Mouse (Mus musculus): Measurements from ENCODE around the gene Ephb3. TPM values are rescaled to one million over a fixed set of nuclear protein-coding genes. Genes with fewer than 3 reads are reported as not detected.

The Ephb3 gene
- polyA plus RNA-seq, 1 experiment from 2014 or later = 21.8 TPM

- ATAC-seq (ENCODE audit: insufficient read depth, low FRiP score, low read depth) = peak; percentile 21; the same call in 1 of the 2 replicates
- H3K36me3 ChIP-seq = no peaks in the 10 kb centered on the region
- no peak overlapping the region for H3K4me2 ChIP-seq
- H3K9ac ChIP-seq = no peak overlapping the region
- H3K27me3 ChIP-seq (replicated peaks) = no peaks in the 10 kb centered on the region
- H3K27ac ChIP-seq = no peak overlapping the region
- H3K4me3 ChIP-seq (replicated peaks) = no peak overlapping the region
- H3K9me3 ChIP-seq = no peaks in the 10 kb centered on the region
- 25% methylated on average over 7 of the region's 7 CpGs for WGBS
- no peaks in the 10 kb centered on the region for H3K4me1 ChIP-seq
Measured at GRCm38 (mm10) chr16:21192509-21193354, 11.8 kb upstream of the Ephb3 start.

DNA sequence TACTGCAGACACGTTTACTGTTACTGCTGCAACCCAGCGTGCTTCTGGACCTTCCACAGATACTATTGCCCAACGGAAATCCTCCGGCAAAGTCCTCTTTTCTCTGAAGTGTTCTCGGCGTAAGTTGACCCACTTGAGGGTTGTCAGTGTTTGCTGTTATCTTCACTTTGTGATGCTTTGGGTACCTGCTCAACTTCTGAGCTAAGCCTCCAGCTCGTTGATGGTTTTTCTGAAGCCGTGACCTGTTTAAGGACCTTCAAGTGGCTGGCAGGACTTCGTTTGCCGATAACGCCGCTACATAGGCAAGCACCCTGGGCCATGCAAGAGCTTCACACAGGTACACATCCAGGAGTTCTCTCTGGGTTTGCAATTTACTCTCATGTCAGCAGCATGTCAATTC, 10.4 kb upstream of the Ephb3 start:
- no peaks in the 10 kb centered on the region for H3K36me3 ChIP-seq
- no peaks in the 10 kb centered on the region for H3K4me1 ChIP-seq
- WGBS = 82% methylated on average over 12 of the region's 12 CpGs
- H3K9ac ChIP-seq = no peak overlapping the region
- no peak overlapping the region for H3K4me2 ChIP-seq
- H3K27ac ChIP-seq = no peak overlapping the region
- no peaks in the 10 kb centered on the region for H3K9me3 ChIP-seq
- no peak overlapping the region for H3K4me3 ChIP-seq (replicated peaks)
- no peaks in the 10 kb centered on the region for H3K27me3 ChIP-seq (replicated peaks)
- ATAC-seq (ENCODE audit: insufficient read depth, low FRiP score, low read depth) = no peak

GRCm38 (mm10) chr16:21195260-21195866, 9.2 kb upstream of the Ephb3 start:
- Histone ChIP-seq H3K27me3 (replicated peaks) (no peaks in the 10 kb centered on the region), H3K9me3 (no peaks in the 10 kb centered on the region)

DNA sequence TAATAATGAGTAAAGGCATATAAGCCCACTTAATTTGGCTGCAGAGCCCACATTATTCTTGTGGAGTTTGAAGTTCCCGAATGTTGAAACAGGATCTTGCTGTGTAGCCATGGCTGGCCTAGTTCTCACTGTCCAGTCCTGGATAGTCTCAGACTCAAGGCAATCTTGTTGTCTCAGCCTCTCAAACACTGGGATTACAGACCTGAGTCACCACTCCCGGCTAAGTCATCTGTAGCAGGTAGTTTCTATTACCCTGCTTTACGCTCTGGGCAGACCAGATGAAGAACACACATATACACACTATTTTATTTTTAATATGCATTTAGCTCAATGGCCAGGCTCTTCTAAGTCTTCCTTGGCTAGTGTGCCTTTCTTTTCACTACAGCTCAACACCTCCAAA, 8.0 kb upstream of the Ephb3 start:
- Histone ChIP-seq H3K9me3 (no peaks in the 10 kb centered on the region), H3K27me3 (replicated peaks) (no peaks in the 10 kb centered on the region), H3K36me3 (no peaks in the 10 kb centered on the region), H3K4me1 (no peaks in the 10 kb centered on the region), H3K27ac (no peak overlapping the region), H3K4me2 (no peak overlapping the region), H3K9ac (no peak overlapping the region), H3K4me3 (replicated peaks) (no peak overlapping the region)
- 82% methylated on average over 3 of the region's 3 CpGs for WGBS
- ATAC-seq (ENCODE audit: insufficient read depth, low FRiP score, low read depth) = no peak

More at GRCm38 (mm10) chr16:21195260-21195866, 9.2 kb upstream of the Ephb3 start:
- Histone ChIP-seq H3K27ac (no peak overlapping the region), H3K4me2 (no peak overlapping the region), H3K4me3 (replicated peaks) (no peak overlapping the region), H3K9ac (no peak overlapping the region), H3K36me3 (no peaks in the 10 kb centered on the region), H3K4me1 (no peaks in the 10 kb centered on the region)
- WGBS = 72% methylated on average over 8 of the region's 8 CpGs
- ATAC-seq (ENCODE audit: insufficient read depth, low FRiP score, low read depth) = no peak

DNA sequence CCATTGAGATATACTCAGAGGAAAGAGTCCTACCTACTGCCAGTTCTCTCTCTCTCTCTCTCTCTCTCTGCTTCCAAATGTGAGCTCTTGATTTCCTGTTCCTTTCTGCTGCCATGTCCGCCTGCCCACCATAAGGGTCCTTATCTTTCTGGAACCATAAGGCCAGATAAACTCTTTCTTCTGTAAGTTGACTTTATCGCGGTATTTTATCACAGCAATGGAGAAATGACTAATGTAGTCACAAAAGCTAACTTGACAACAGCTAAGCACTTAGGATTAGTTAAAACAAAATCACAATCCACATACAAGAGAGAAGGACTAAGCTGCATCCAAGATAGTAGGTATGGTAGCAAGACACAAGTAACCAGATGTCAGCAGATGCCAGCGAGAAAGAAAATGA, 7.0 kb upstream of the Ephb3 start:
- ATAC-seq (ENCODE audit: insufficient read depth, low FRiP score, low read depth) = no peak
- Histone ChIP-seq H3K9me3 (no peaks in the 10 kb centered on the region), H3K4me1 (no peaks in the 10 kb centered on the region), H3K4me3 (replicated peaks) (no peak overlapping the region), H3K27me3 (replicated peaks) (no peaks in the 10 kb centered on the region), H3K36me3 (no peaks in the 10 kb centered on the region), H3K27ac (no peak overlapping the region), H3K4me2 (no peak overlapping the region), H3K9ac (no peak overlapping the region)
- 72% methylated on average over 4 of the region's 4 CpGs for WGBS

- no peak overlapping the region for H3K9ac ChIP-seq
- no peak overlapping the region for H3K4me3 ChIP-seq (replicated peaks)
- H3K36me3 ChIP-seq = no peaks in the 10 kb centered on the region
- no peak overlapping the region for H3K4me2 ChIP-seq
- no peak overlapping the region for H3K27ac ChIP-seq
- WGBS = 84% methylated on average over 7 of the region's 7 CpGs
- H3K27me3 ChIP-seq (replicated peaks) = no peaks in the 10 kb centered on the region
- ATAC-seq (ENCODE audit: insufficient read depth, low FRiP score, low read depth) = no peak
- H3K4me1 ChIP-seq = no peaks in the 10 kb centered on the region
- H3K9me3 ChIP-seq = no peaks in the 10 kb centered on the region
Measured at GRCm38 (mm10) chr16:21198006-21198405, 6.5 kb upstream of the Ephb3 start.

- Histone ChIP-seq H3K27ac (no peak overlapping the region), H3K9ac (no peak overlapping the region), H3K27me3 (replicated peaks) (no peaks in the 10 kb centered on the region), H3K36me3 (no peaks in the 10 kb centered on the region), H3K9me3 (no peaks in the 10 kb centered on the region), H3K4me3 (replicated peaks) (no peak overlapping the region), H3K4me1 (no peaks in the 10 kb centered on the region), H3K4me2 (no peak overlapping the region)
- no peak for ATAC-seq (ENCODE audit: insufficient read depth, low FRiP score, low read depth)
- WGBS = 15% methylated on average over 1 of the region's 1 CpGs
Measured at GRCm38 (mm10) chr16:21198529-21198928, 6.0 kb upstream of the Ephb3 start.

DNA sequence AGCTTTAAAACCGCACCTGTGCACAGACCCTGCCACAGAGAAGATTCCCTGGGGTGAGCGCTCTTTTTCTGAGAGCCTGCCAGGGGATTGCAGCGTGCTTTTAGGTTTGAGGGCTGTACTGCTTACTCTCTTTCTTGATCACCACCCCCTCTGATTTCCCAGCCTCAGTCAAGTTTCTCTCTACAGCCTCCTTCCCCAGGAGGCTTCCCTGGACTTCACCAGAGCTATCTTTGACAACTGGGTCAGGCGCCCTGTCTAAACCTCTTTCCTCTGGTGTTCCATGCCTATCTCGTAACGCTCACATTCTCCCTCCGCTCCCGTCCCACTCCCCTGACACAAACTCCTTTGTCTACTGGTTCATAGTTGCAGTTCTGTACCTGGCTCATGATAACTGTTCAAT, 5.1 kb upstream of the Ephb3 start:
- no peak overlapping the region for H3K4me2 ChIP-seq
- H3K27me3 ChIP-seq (replicated peaks) = no peaks in the 10 kb centered on the region
- H3K27ac ChIP-seq = no peak overlapping the region
- H3K4me3 ChIP-seq (replicated peaks) = no peak overlapping the region
- no peaks in the 10 kb centered on the region for H3K4me1 ChIP-seq
- no peak for ATAC-seq (ENCODE audit: insufficient read depth, low FRiP score, low read depth)
- 77% methylated on average over 8 of the region's 8 CpGs for WGBS
- H3K9me3 ChIP-seq = no peaks in the 10 kb centered on the region
- H3K9ac ChIP-seq = no peak overlapping the region
- no peaks in the 10 kb centered on the region for H3K36me3 ChIP-seq

DNA sequence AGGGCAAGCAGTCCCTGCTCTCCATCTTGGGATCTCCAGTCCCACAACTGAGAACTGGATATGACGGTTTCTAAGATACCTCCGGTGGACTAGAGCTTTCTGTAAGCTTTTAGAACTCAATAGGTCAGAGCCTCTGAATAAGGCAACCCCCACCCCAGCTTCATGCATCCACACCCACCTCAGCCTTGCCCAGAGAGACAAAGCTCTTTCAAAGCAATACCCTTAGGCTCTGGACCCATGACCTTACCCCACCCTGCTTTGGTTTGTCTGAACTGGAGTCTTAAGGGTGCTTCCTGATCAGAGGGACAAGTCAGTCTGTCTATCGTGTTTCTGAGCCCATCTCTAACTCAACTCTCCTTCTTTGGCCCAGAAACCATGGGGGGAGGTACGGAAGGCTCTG, 1.8 kb upstream of the Ephb3 start:
- Histone ChIP-seq H3K36me3 (no peaks in the 10 kb centered on the region), H3K27ac (no peak overlapping the region), H3K27me3 (replicated peaks) (no peaks in the 10 kb centered on the region), H3K9ac (no peak overlapping the region), H3K4me3 (replicated peaks) (no peak overlapping the region), H3K4me1 (peaks cover 9% of the 10 kb centered on the region), H3K9me3 (no peaks in the 10 kb centered on the region), H3K4me2 (no peak overlapping the region)
- ATAC-seq (ENCODE audit: insufficient read depth, low FRiP score, low read depth) = no peak
- WGBS = 79% methylated on average over 4 of the region's 4 CpGs

GRCm38 (mm10) chr16:21205093-21205886, 735 bp downstream of the Ephb3 start:
- Histone ChIP-seq H3K27ac (peak overlapping the region; percentile 86), H3K9me3 (no peaks in the 10 kb centered on the region), H3K4me1 (peaks cover 32% of the 10 kb centered on the region), H3K36me3 (no peaks in the 10 kb centered on the region), H3K27me3 (replicated peaks) (no peaks in the 10 kb centered on the region), H3K4me2 (peak overlapping the region; percentile 60), H3K9ac (peak overlapping the region; percentile 95), H3K4me3 (replicated peaks) (peak overlapping the region; percentile 91)
- WGBS = 2% methylated on average over 47 of the region's 60 CpGs
- no peak for ATAC-seq (ENCODE audit: insufficient read depth, low FRiP score, low read depth)

DNA sequence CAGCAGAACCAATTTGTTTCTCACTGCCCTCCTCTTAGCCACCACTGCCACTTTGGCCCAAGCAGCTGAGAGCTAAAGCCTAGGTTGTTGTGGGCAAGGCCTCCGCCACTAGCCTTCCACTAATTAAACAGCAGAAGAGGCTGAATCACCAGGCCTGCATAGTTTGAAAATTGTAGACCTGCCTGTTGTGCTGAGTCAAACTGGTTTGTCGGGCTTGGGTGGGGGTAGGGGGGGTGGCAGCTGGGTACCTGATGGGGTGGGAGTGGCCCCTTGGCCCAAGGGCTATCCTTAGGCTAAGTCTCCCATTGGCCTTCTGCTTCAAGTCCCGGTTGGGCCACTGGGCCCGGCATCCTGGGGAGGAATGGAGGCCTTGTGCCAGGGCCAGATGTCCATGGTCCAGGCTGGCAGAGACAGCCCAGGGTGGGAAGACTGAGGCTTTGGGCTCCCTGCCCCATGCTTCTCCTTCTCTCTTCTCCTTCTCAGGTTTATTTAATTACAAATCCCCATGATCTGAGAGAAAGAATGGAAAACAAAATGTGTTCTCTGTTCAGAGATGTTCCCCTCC, 3.5 kb downstream of the Ephb3 start:
- peak overlapping the region; percentile 60 for H3K4me2 ChIP-seq
- no peaks in the 10 kb centered on the region for H3K36me3 ChIP-seq
- no peaks in the 10 kb centered on the region for H3K9me3 ChIP-seq
- 48% methylated on average over 4 of the region's 4 CpGs for WGBS
- H3K4me1 ChIP-seq = peaks cover 57% of the 10 kb centered on the region
- no peaks in the 10 kb centered on the region for H3K27me3 ChIP-seq (replicated peaks)
- peak overlapping the region; percentile 91 for H3K4me3 ChIP-seq (replicated peaks)
- ATAC-seq (ENCODE audit: insufficient read depth, low FRiP score, low read depth) = no peak
- H3K27ac ChIP-seq = peak overlapping the region; percentile 53; the same call in 1 of the 2 replicates
- no peak overlapping the region for H3K9ac ChIP-seq

Data from stomach, embryonic 15.5 days (tissue).